Mouse (Mus musculus) neural tube, embryonic 10.5 days (tissue): Measurements from ENCODE around the gene 1700028P14Rik.
"Not testable (repeated sequence)": the region's sequence is repeated elsewhere in the genome, so short reads cannot be mapped to it uniquely, and the experiment has no call there.

ENCODE experiments used
- DNase-seq: peaks from one replicate; pipeline ENCODE4 v3.0.0-alpha.2; 2017; ENCODE audit warnings: low spot score; ENCODE audit errors: extremely low spot score

The 1700028P14Rik gene

DNA sequence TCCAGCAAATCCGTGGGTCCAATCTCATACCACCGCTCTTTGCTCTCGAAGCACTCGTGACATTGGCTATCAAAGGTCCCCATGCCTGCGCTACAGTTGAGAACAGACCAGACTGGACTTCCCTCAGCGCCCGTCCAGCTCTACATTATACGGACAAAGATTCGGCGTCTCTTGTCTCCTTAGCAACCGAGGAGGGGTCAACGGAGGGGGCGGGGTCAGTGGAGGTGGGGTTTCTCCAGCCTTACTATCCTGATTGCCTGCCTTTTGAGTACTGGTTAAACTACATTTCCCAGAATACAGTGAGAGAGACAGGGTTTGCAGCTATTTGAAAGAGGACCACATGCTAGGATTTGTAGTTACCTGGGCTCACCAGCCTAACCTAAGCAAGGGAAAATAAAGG lies at the start of gene 1700028P14Rik:
Gene 1700028P14Rik (minus strand): TSS at position 169 of the 400 bp plus-strand sequence.
- peak; percentile 63 for DNase-seq

- no peak for DNase-seq
These were observed 46.5 kb upstream of the 1700028P14Rik start for GRCm38 (mm10) chr19:23699131-23699530.

DNA sequence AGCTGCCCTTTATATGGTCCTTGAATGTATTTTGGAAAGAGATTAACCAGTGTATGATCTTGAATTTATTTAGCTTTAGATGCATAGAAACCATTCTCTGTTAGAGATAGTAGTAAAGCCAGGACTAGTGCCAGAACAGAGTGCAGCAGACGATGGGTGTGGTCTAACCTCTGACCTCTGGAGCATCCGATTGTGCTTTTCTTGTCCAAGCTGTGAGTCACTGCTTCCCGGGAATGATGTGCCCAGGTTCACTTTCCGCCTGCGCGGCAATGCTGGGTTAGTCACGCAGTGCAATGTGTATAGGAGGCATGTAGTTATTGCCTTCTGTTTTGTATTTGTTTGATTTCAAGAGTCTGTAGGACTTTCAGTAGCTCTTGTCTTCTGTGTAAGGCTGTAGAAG lies 45.8 kb upstream of the 1700028P14Rik start:
- DNase-seq: no peak

- DNase-seq: no peak
These were observed 45.2 kb upstream of the 1700028P14Rik start for GRCm38 (mm10) chr19:23697861-23698260.

DNA sequence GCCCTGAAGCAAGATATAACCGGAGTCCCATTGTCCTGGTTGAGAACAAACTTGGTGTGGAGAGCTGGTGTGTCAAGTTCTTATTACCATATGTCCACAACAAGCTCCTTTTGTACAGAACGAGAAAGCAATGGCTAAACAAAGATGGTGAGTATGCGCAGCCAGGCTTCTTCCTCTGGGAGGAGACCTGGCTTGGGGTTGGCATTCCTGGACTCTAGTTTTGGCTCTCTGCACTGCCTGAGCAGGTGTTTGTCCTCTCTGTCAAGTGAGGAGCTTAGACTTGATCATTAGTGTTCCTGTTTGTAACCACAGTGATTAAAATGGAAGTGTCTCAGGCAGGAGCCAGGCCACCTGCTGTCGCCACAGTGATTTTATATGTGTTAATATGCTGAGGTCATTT lies 41.7 kb upstream of the 1700028P14Rik start:
- DNase-seq: no peak

GRCm38 (mm10) chr19:23688421-23688946 lies 35.9 kb upstream of the 1700028P14Rik start:
- peak; percentile 51 for DNase-seq

- peak; percentile 93 for DNase-seq
These were observed 34.8 kb upstream of the 1700028P14Rik start, which contains the start of gene Ptar1 for GRCm38 (mm10) chr19:23687296-23688021. Gene Ptar1 (plus strand): TSS chr19:23687429.

GRCm38 (mm10) chr19:23686962-23687295 lies 34.3 kb upstream of the 1700028P14Rik start:
- DNase-seq: no peak

GRCm38 (mm10) chr19:23675656-23676055 lies 23.0 kb upstream of the 1700028P14Rik start:
- DNase-seq: not testable (repeated sequence)

- DNase-seq: no peak
These were observed 20.4 kb upstream of the 1700028P14Rik start for GRCm38 (mm10) chr19:23673021-23673420.

GRCm38 (mm10) chr19:23668142-23668655 lies 15.6 kb upstream of the 1700028P14Rik start:
- DNase-seq: no peak

DNA sequence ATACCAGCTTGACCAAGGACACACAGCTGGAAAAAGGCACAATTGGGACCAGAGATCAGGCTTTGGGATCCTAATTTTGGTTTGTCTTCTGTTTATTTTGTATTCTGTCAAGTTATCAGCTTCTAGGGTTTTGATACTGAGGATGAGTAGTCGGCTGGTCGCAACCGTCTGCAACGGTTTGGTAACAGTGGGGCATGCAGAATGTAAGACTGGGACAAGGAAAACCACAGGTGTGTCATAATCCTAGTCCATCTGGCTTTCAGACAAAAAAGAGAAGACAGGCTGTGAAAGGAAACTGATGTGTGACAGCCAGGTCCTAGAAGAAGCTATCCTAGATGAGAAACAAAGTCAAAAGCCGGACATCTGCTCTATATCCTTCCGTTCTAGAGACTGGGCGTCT lies 11.5 kb upstream of the 1700028P14Rik start:
- DNase-seq: no peak

DNA sequence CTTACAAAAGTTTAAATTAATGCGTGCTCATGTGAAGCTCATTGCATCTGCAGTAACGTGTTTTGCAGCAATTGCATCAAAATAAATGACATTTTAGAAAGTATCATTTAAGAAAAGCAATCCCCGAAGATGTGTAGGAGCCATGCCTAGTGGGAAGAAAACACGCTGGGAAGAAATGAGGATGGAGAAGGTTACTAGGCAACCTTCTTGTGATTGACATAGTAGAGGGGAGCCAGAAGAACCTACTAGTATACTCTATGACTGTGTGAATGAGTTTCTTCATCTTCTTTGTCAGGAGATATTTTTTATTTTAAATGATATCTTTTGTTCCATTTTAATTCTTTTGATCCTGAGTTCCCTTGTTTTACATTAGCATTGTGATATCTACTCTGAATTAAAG lies 5.7 kb upstream of the 1700028P14Rik start:
- DNase-seq: no peak

DNA sequence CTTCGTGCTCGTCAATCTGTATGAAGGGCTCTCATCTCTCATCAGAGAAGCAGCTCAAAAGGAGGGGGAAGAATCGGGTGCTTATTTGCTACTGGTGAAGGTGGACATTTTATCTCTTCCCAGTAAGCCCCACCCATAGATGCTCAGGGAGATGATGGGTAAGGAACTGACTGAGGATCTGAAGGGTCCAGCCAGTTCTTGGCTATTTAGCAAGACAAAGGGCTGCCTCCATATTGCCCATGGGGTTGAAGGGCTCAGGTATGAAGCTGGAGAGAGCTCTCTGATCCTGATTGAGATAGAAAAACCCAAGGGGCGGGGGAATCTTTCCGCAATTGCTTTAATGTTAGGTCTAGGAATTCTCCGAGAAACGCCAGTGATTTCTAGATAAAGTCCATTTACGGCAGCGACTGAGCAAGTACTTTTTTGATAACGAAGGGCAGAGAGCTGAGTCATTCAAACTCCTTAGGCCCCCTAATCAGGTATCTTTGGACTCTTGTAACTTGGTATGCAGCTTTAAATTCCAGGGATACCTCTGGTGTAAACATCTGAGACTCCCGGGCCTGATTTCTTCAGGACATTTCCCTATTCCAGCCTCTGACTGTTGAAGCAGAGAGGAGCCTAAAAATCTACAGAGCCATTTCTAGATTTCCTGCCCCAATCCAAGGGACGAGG lies 4.8 kb upstream of the 1700028P14Rik start:
- DNase-seq: no peak

GRCm38 (mm10) chr19:23653154-23653553 lies 542 bp upstream of the 1700028P14Rik start:
- no peak for DNase-seq

DNA sequence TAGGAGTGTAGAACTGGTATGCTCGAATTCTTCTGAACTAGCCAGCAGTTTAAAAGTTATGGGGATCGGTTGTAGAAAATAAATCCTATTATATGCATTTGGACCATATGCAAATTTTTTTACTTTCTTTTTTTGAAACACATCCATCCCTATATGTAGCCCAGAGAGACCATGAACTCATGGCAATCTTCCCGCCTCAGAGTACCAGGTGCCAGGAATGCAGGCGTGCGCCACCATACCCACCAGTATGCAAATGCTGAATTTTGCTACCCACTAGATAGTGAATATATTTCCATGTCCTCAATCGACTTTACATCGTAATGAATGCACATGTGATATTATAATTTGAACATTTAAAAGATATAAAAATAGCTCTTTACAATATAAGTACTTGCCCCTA lies 5.3 kb downstream of the 1700028P14Rik start:
- DNase-seq: no peak

DNA sequence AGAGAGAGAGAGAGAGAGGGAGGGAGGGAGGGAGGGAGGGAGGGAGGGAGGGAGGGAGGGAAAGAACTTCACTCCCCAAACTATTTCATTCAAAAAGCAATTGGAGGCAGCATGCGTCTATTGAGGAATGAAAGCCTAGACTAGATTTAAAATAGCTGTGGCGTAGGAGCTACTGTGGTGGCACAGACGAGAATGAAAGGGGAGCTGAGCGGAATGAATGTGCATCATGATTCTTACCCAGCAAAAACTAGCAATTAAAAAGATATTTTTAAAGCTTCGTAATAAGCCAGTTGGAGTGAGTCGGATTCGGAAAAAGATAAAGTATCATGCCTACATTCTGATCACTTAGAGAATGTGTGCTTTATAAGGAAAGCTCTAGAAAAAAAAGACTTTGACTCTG lies 7.3 kb downstream of the 1700028P14Rik start:
- no peak for DNase-seq

DNA sequence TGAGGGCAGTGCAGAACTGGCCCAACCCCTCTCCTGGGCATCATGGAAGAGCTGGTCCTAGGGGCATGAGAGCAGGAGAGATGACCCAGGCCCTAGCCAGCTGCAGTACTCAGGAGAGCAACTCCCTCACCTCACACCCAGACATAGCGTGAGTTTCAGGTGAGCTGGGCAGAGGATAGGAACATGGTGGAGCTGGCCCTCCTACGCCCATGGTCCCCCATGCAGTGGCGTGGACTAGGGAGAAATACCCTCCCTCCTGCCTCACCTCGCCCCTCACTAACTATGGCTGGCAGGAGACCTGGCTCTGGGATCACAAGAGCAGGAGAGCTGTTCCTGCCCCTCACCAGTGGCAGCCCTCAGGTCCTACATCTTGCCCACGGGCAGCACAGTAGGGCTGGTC lies 8.8 kb downstream of the 1700028P14Rik start:
- no peak for DNase-seq

GRCm38 (mm10) chr19:23636786-23637185 lies 15.8 kb downstream of the 1700028P14Rik start:
- DNase-seq: no peak

GRCm38 (mm10) chr19:23631611-23632492 lies 20.8 kb downstream of the 1700028P14Rik start:
- no peak for DNase-seq

GRCm38 (mm10) chr19:23614268-23614667 lies 38.3 kb downstream of the 1700028P14Rik start:
- DNase-seq: no peak
